Mouse (Mus musculus): ENCODE results near the gene Scd1.

Gene Scd1

GRCm38 (mm10) chr19:44407341-44408222, at the start of gene Scd1:
Scd1 (minus strand) TSS chr19:44407879.
- in situ Hi-C loops (cut with MboI; ENCODE audit: low pct_unique_long_range_greater_than_20kb in 1 of 2, low sequenced_read_pairs in 2 of 2, unreplicated experiment in 1 of 2): no loop called here

GRCm38 (mm10) chr19:44455356-44455755, 47.7 kb upstream of the Scd1 start:
- in situ Hi-C loops (cut with MboI; ENCODE audit: low pct_unique_long_range_greater_than_20kb in 1 of 2, low sequenced_read_pairs in 2 of 2, unreplicated experiment in 1 of 2): loop anchor here in 1 of 2 experiments (5.0 kb wide), 1 partner anchor 33 kb away; no protein-coding TSS in a partner anchor

DNA sequence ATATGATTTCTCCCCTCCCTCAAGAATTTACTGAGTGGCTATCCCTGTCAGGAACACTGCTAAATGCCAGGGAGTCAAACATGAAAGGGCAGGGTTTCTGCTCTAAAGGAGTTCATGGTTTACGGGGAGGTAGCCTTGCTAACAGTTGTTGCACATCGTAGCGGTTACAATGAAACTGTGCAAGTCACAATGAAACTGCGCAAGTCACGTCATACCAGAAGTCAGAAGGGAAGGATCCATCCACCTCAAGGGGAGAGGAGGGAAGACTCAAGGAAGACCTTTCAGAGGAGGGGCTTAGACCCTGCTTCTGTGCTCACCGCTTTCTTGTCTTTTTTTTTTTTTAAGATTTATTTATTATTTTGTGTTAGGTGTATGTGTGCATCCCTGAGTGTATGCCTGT, 47.2 kb upstream of the Scd1 start:
- in situ Hi-C loops (cut with MboI; ENCODE audit: low pct_unique_long_range_greater_than_20kb in 1 of 2, low sequenced_read_pairs in 2 of 2, unreplicated experiment in 1 of 2): loop anchor here in 1 of 2 experiments (5.0 kb wide), 1 partner anchor 33 kb away; no protein-coding TSS in a partner anchor

DNA sequence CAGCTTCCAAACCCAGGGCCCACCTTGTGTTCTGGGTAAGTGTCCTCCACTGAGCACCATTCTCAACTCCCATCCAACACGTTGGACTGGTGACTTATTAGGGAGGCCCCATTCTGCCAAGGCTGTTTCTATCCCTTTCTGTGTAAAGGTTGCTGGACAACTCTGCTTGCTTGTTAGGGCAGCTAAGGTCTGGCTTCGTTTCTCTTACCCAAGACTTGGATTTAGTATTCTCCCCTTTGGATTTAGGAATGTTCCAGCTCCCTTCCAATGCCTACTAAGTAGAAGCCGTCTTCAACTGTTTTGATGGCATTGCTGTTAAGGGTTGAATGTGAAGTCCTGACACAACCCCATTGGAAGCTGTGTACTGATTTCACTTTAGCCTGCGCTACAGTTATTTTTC, 40.2 kb upstream of the Scd1 start:
- in situ Hi-C loops (cut with MboI; ENCODE audit: low pct_unique_long_range_greater_than_20kb in 1 of 2, low sequenced_read_pairs in 2 of 2, unreplicated experiment in 1 of 2): no loop called here

- in situ Hi-C loops (cut with MboI; ENCODE audit: low pct_unique_long_range_greater_than_20kb in 1 of 2, low sequenced_read_pairs in 2 of 2, unreplicated experiment in 1 of 2): no loop called here
These were observed 38.1 kb upstream of the Scd1 start for GRCm38 (mm10) chr19:44445755-44446154.

GRCm38 (mm10) chr19:44439302-44439701, 31.6 kb upstream of the Scd1 start:
- in situ Hi-C loops (cut with MboI; ENCODE audit: low pct_unique_long_range_greater_than_20kb in 1 of 2, low sequenced_read_pairs in 2 of 2, unreplicated experiment in 1 of 2): no loop called here

- in situ Hi-C loops (cut with MboI; ENCODE audit: low pct_unique_long_range_greater_than_20kb in 1 of 2, low sequenced_read_pairs in 2 of 2, unreplicated experiment in 1 of 2): no loop called here
These were observed 30.3 kb upstream of the Scd1 start for GRCm38 (mm10) chr19:44437975-44438374.

GRCm38 (mm10) chr19:44432084-44432483, 24.4 kb upstream of the Scd1 start:
- in situ Hi-C loops (cut with MboI; ENCODE audit: low pct_unique_long_range_greater_than_20kb in 1 of 2, low sequenced_read_pairs in 2 of 2, unreplicated experiment in 1 of 2): no loop called here

- in situ Hi-C loops (cut with MboI; ENCODE audit: low pct_unique_long_range_greater_than_20kb in 1 of 2, low sequenced_read_pairs in 2 of 2, unreplicated experiment in 1 of 2): no loop called here
These were observed 20.0 kb upstream of the Scd1 start for GRCm38 (mm10) chr19:44427721-44428120.

DNA sequence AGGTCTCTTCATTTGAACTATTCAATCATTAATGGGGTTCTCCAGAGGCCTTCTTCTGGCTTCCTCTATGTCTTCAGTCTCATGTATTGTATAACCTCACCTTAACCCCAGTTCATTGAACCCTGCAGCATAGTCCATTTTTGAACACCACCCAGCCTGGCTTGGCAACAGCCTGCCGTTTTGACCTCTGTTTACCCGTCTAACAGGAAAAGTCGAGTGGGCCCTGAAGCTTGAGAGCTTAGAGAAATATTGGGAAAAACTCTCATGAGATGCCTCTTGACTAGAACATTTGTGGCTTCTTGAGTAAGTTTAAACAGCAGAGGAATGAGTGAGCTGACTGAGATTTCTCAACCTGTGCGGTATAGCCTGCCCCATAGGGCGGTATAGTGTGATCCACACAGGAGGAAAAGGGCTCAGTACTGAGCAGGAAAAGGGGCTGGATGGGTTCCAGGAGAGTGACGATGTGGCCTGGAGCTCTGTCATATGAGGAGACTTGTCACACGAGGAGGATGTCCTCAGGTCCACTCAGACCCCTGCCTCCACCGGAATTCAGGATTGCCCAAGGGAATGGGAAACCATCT, 14.5 kb upstream of the Scd1 start:
- in situ Hi-C loops (cut with MboI; ENCODE audit: low pct_unique_long_range_greater_than_20kb in 1 of 2, low sequenced_read_pairs in 2 of 2, unreplicated experiment in 1 of 2): loop anchor here in 1 of 2 experiments (5.0 kb wide), 2 partner anchors 35 to 50 kb away; no protein-coding TSS in a partner anchor

DNA sequence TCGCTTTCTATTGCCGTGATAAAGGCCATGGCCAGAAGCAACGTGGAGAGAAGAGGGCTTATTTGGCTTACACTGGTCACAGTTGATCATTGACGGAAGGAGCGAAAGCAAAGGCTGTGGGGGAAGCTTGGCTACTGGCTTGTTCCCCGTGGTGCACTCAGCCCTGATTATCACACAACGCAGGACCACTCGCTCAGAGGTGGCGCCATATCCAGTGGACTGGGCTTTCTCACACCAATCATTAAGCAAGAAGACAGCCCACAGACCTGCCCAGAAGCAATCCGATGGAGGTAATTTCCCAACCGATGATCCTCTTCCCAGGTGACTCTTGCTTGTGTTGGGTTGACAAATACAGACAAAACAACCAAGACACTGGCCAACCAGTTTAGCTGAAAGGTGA, 11.9 kb upstream of the Scd1 start:
- in situ Hi-C loops (cut with MboI; ENCODE audit: low pct_unique_long_range_greater_than_20kb in 1 of 2, low sequenced_read_pairs in 2 of 2, unreplicated experiment in 1 of 2): loop anchor here in 1 of 2 experiments (5.0 kb wide), 1 partner anchor 47 kb away; no protein-coding TSS in a partner anchor

DNA sequence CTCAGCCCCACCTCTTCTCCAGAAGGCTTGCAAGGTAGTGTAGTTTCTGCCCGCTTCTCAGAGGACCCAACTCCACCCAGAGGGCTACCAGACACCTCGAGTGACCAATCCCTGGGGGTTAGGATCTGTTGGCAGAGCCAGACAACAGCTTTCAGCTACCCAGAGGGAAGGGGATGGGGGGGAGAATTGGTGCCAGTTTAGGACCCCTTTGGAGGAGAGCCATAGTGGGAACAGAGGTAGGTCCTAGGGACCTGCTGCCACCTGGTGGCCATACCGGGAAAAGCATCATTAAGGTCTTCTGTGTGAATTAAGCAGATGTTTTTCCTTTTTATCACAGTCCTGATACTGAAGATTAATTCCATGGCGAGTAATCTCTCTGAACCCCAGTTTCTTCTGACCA, 11.3 kb upstream of the Scd1 start:
- in situ Hi-C loops (cut with MboI; ENCODE audit: low pct_unique_long_range_greater_than_20kb in 1 of 2, low sequenced_read_pairs in 2 of 2, unreplicated experiment in 1 of 2): loop anchor here in 1 of 2 experiments (5.0 kb wide), 1 partner anchor 47 kb away; no protein-coding TSS in a partner anchor

- in situ Hi-C loops (cut with MboI; ENCODE audit: low pct_unique_long_range_greater_than_20kb in 1 of 2, low sequenced_read_pairs in 2 of 2, unreplicated experiment in 1 of 2): loop anchor here in 1 of 2 experiments (5.0 kb wide), 1 partner anchor 46 kb away; no protein-coding TSS in a partner anchor
These were observed 10.9 kb upstream of the Scd1 start for GRCm38 (mm10) chr19:44418544-44418943.

- in situ Hi-C loops (cut with MboI; ENCODE audit: low pct_unique_long_range_greater_than_20kb in 1 of 2, low sequenced_read_pairs in 2 of 2, unreplicated experiment in 1 of 2): loop anchor here in 1 of 2 experiments (5.0 kb wide), 1 partner anchor 46 kb away; no protein-coding TSS in a partner anchor
These were observed 10.4 kb upstream of the Scd1 start for GRCm38 (mm10) chr19:44418061-44418460.

GRCm38 (mm10) chr19:44417448-44417847, 9.8 kb upstream of the Scd1 start:
- in situ Hi-C loops (cut with MboI; ENCODE audit: low pct_unique_long_range_greater_than_20kb in 1 of 2, low sequenced_read_pairs in 2 of 2, unreplicated experiment in 1 of 2): loop anchor here in 1 of 2 experiments (5.0 kb wide), 1 partner anchor 45 kb away; no protein-coding TSS in a partner anchor

GRCm38 (mm10) chr19:44416240-44416639, 8.6 kb upstream of the Scd1 start:
- in situ Hi-C loops (cut with MboI; ENCODE audit: low pct_unique_long_range_greater_than_20kb in 1 of 2, low sequenced_read_pairs in 2 of 2, unreplicated experiment in 1 of 2): loop anchor here in 1 of 2 experiments (5.0 kb wide), 1 partner anchor 44 kb away; no protein-coding TSS in a partner anchor

- in situ Hi-C loops (cut with MboI; ENCODE audit: low pct_unique_long_range_greater_than_20kb in 1 of 2, low sequenced_read_pairs in 2 of 2, unreplicated experiment in 1 of 2): loop anchor here in 1 of 2 experiments (5.0 kb wide), 1 partner anchor 43 kb away; no protein-coding TSS in a partner anchor
These were observed 7.8 kb upstream of the Scd1 start for GRCm38 (mm10) chr19:44415464-44415863.

DNA sequence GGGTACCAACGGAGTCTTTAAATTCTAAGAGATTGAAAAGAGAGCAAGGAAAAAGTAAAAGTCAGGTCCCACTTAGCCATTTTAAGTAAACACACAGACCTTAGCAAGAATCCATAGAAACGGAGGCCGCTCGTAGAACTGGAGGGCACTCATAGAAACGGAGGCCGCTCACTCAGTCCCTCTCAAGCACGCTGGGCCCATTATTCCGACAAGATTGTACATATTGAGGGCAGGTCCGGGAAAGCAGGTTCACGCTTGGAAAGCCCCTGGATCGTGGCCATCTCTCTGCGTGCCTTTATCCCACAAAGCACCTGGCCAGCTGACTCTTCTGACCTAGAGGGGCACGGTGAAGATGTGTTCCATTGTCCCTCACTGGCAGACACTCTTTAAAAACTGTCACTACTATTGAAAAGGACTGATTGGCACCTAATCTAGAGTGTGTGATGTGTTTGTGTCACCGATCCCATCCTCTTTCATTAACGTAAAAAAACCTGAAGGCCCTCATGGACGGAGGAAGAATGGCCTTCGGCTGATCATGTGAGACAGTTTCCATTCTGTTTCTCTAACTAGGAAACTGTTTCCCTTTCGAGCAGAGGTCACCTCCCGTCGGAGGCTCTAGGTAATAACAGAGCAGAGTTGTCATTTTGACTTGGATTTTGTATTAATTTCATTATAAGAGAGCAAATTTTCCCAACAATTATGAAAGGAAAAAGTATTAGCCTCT, 2.8 kb upstream of the Scd1 start:
- in situ Hi-C loops (cut with MboI; ENCODE audit: low pct_unique_long_range_greater_than_20kb in 1 of 2, low sequenced_read_pairs in 2 of 2, unreplicated experiment in 1 of 2): no loop called here
